Mouse (Mus musculus): ENCODE measurements around the gene Lbh. TPM values are rescaled to one million over a fixed set of nuclear protein-coding genes. Genes with fewer than 3 reads are reported as not detected.

Lbh gene
- polyA plus RNA-seq, 1 experiment from 2014 or later = 2.8 TPM

- Histone ChIP-seq H3K4me1 (no peaks in the 10 kb centered on the region), H3K9me3 (no peaks in the 10 kb centered on the region), H3K4me2 (no peak overlapping the region), H3K27ac (no peak overlapping the region), H3K9ac (no peak overlapping the region), H3K36me3 (no peaks in the 10 kb centered on the region), H3K27me3 (no peaks in the 10 kb centered on the region), H3K4me3 (no peak overlapping the region)
- ATAC-seq (ENCODE audit: insufficient number of reproducible peaks, low FRiP score, low TSS enrichment, low read depth) = no peak
- 68% methylated on average over 6 of the region's 6 CpGs for WGBS
These were observed 17.1 kb upstream of the Lbh start for GRCm38 (mm10) chr17:72901021-72901420.

- ATAC-seq (ENCODE audit: insufficient number of reproducible peaks, low FRiP score, low TSS enrichment, low read depth) = no peak
- H3K4me2 ChIP-seq = no peak overlapping the region
- H3K4me3 ChIP-seq = no peak overlapping the region
- H3K9me3 ChIP-seq = no peaks in the 10 kb centered on the region; the same call in 1 of the 2 replicates
- no peaks in the 10 kb centered on the region for H3K36me3 ChIP-seq
- no peak overlapping the region for H3K9ac ChIP-seq
- 79% methylated on average over 4 of the region's 4 CpGs for WGBS
- H3K27me3 ChIP-seq = no peaks in the 10 kb centered on the region
- H3K27ac ChIP-seq = no peak overlapping the region
- H3K4me1 ChIP-seq = no peaks in the 10 kb centered on the region
These were observed 16.4 kb upstream of the Lbh start for GRCm38 (mm10) chr17:72901705-72902104.

- Histone ChIP-seq H3K36me3 (no peaks in the 10 kb centered on the region), H3K27ac (no peak overlapping the region), H3K4me2 (no peak overlapping the region), H3K27me3 (no peaks in the 10 kb centered on the region), H3K9me3 (no peaks in the 10 kb centered on the region; the same call in 1 of the 2 replicates), H3K4me3 (no peak overlapping the region), H3K9ac (no peak overlapping the region), H3K4me1 (no peaks in the 10 kb centered on the region)
- WGBS = 92% methylated on average over 5 of the region's 5 CpGs
- ATAC-seq (ENCODE audit: insufficient number of reproducible peaks, low FRiP score, low TSS enrichment, low read depth) = no peak
These were observed 14.8 kb upstream of the Lbh start for GRCm38 (mm10) chr17:72903321-72903720.

- H3K36me3 ChIP-seq = no peaks in the 10 kb centered on the region
- ATAC-seq (ENCODE audit: insufficient number of reproducible peaks, low FRiP score, low TSS enrichment, low read depth) = no peak
- H3K4me2 ChIP-seq = no peak overlapping the region
- H3K9ac ChIP-seq = no peak overlapping the region
- H3K4me1 ChIP-seq = no peaks in the 10 kb centered on the region
- H3K9me3 ChIP-seq = no peaks in the 10 kb centered on the region; the same call in 1 of the 2 replicates
- no peaks in the 10 kb centered on the region for H3K27me3 ChIP-seq
- no peak overlapping the region for H3K4me3 ChIP-seq
- WGBS = 63% methylated on average over 9 of the region's 9 CpGs
- H3K27ac ChIP-seq = no peak overlapping the region
These were observed 14.1 kb upstream of the Lbh start for GRCm38 (mm10) chr17:72903921-72904421.

- no peak for ATAC-seq (ENCODE audit: insufficient number of reproducible peaks, low FRiP score, low TSS enrichment, low read depth)
These were observed 13.2 kb upstream of the Lbh start for GRCm38 (mm10) chr17:72904873-72905272.

GRCm38 (mm10) chr17:72906231-72906896 is 11.7 kb upstream of the Lbh start:
- 56% methylated on average over 10 of the region's 10 CpGs for WGBS
- H3K9ac ChIP-seq = no peak overlapping the region
- no peaks in the 10 kb centered on the region; the same call in 1 of the 2 replicates for H3K9me3 ChIP-seq
- no peak overlapping the region for H3K27ac ChIP-seq
- H3K4me3 ChIP-seq = no peak overlapping the region
- H3K27me3 ChIP-seq = no peaks in the 10 kb centered on the region
- no peaks in the 10 kb centered on the region for H3K36me3 ChIP-seq
- peaks cover 2% of the 10 kb centered on the region for H3K4me1 ChIP-seq
- no peak overlapping the region for H3K4me2 ChIP-seq
- ATAC-seq (ENCODE audit: insufficient number of reproducible peaks, low FRiP score, low TSS enrichment, low read depth) = no peak

More at GRCm38 (mm10) chr17:72904873-72905272, 13.2 kb upstream of the Lbh start:
- H3K9ac ChIP-seq = no peak overlapping the region
- no peaks in the 10 kb centered on the region for H3K36me3 ChIP-seq
- no peak overlapping the region for H3K27ac ChIP-seq
- H3K9me3 ChIP-seq = no peaks in the 10 kb centered on the region; the same call in 1 of the 2 replicates
- H3K4me3 ChIP-seq = no peak overlapping the region
- no peaks in the 10 kb centered on the region for H3K27me3 ChIP-seq
- 86% methylated on average over 7 of the region's 7 CpGs for WGBS
- H3K4me1 ChIP-seq = no peaks in the 10 kb centered on the region
- no peak overlapping the region for H3K4me2 ChIP-seq

- no peak overlapping the region for H3K9ac ChIP-seq
- H3K4me3 ChIP-seq = no peak overlapping the region
- no peaks in the 10 kb centered on the region for H3K36me3 ChIP-seq
- H3K27ac ChIP-seq = no peak overlapping the region
- 81% methylated on average over 9 of the region's 9 CpGs for WGBS
- no peak for ATAC-seq (ENCODE audit: insufficient number of reproducible peaks, low FRiP score, low TSS enrichment, low read depth)
- H3K9me3 ChIP-seq = no peaks in the 10 kb centered on the region; the same call in 1 of the 2 replicates
- H3K4me2 ChIP-seq = no peak overlapping the region
- peaks cover 9% of the 10 kb centered on the region for H3K4me1 ChIP-seq
- H3K27me3 ChIP-seq = no peaks in the 10 kb centered on the region
These were observed 10.9 kb upstream of the Lbh start for GRCm38 (mm10) chr17:72907211-72907610.

- no peak overlapping the region for H3K4me3 ChIP-seq
- no peak overlapping the region for H3K27ac ChIP-seq
- no peak overlapping the region for H3K9ac ChIP-seq
- no peaks in the 10 kb centered on the region for H3K36me3 ChIP-seq
- H3K9me3 ChIP-seq = no peaks in the 10 kb centered on the region; the same call in 1 of the 2 replicates
- H3K4me1 ChIP-seq = peaks cover 15% of the 10 kb centered on the region
- no peak for ATAC-seq (ENCODE audit: insufficient number of reproducible peaks, low FRiP score, low TSS enrichment, low read depth)
- H3K4me2 ChIP-seq = no peak overlapping the region
- no peaks in the 10 kb centered on the region for H3K27me3 ChIP-seq
- 74% methylated on average over 8 of the region's 8 CpGs for WGBS
These were observed 10.3 kb upstream of the Lbh start for GRCm38 (mm10) chr17:72907777-72908176.

- 88% methylated on average over 3 of the region's 3 CpGs for WGBS
These were observed 9.5 kb upstream of the Lbh start for GRCm38 (mm10) chr17:72908561-72908960.

GRCm38 (mm10) chr17:72909061-72909852 is 8.8 kb upstream of the Lbh start:
- WGBS = 73% methylated on average over 7 of the region's 7 CpGs
- H3K27ac ChIP-seq = no peak overlapping the region
- no peak overlapping the region for H3K4me3 ChIP-seq
- H3K4me1 ChIP-seq = peaks cover 16% of the 10 kb centered on the region
- no peaks in the 10 kb centered on the region for H3K27me3 ChIP-seq
- no peaks in the 10 kb centered on the region for H3K36me3 ChIP-seq
- ATAC-seq (ENCODE audit: insufficient number of reproducible peaks, low FRiP score, low TSS enrichment, low read depth) = no peak
- no peak overlapping the region for H3K4me2 ChIP-seq
- no peak overlapping the region for H3K9ac ChIP-seq
- no peaks in the 10 kb centered on the region; the same call in 1 of the 2 replicates for H3K9me3 ChIP-seq

More at GRCm38 (mm10) chr17:72908561-72908960, 9.5 kb upstream of the Lbh start:
- Histone ChIP-seq H3K36me3 (no peaks in the 10 kb centered on the region), H3K4me1 (peaks cover 16% of the 10 kb centered on the region), H3K9me3 (no peaks in the 10 kb centered on the region; the same call in 1 of the 2 replicates), H3K27me3 (no peaks in the 10 kb centered on the region), H3K4me3 (no peak overlapping the region), H3K4me2 (no peak overlapping the region), H3K27ac (no peak overlapping the region), H3K9ac (no peak overlapping the region)
- no peak for ATAC-seq (ENCODE audit: insufficient number of reproducible peaks, low FRiP score, low TSS enrichment, low read depth)

- no peak overlapping the region for H3K4me3 ChIP-seq
- peak overlapping the region; percentile 57 for H3K27ac ChIP-seq
- no peaks in the 10 kb centered on the region; the same call in 1 of the 2 replicates for H3K9me3 ChIP-seq
- H3K4me1 ChIP-seq = peaks cover 16% of the 10 kb centered on the region
- 0 out of 2 replicates have a peak, but pooled peaks cover 3% of the 10 kb centered on the region for H3K27me3 ChIP-seq
- H3K36me3 ChIP-seq = no peaks in the 10 kb centered on the region
- no peak for ATAC-seq (ENCODE audit: insufficient number of reproducible peaks, low FRiP score, low TSS enrichment, low read depth)
- H3K9ac ChIP-seq = no peak overlapping the region
- H3K4me2 ChIP-seq = no peak overlapping the region
- 59% methylated on average over 11 of the region's 11 CpGs for WGBS
These were observed 6.8 kb upstream of the Lbh start for GRCm38 (mm10) chr17:72911283-72911682.

GRCm38 (mm10) chr17:72911751-72912150 is 6.4 kb upstream of the Lbh start:
- WGBS = 25% methylated on average over 1 of the region's 1 CpGs
- Histone ChIP-seq H3K36me3 (no peaks in the 10 kb centered on the region), H3K4me2 (no peak overlapping the region), H3K27me3 (0 out of 2 replicates have a peak, but pooled peaks cover 3% of the 10 kb centered on the region), H3K9ac (no peak overlapping the region), H3K27ac (peak overlapping the region; percentile 57; the same call in 1 of the 2 replicates), H3K4me3 (no peak overlapping the region), H3K4me1 (peaks cover 18% of the 10 kb centered on the region), H3K9me3 (no peaks in the 10 kb centered on the region)
- 0 out of 2 replicates have a peak, but pooled peaks have one; percentile 16 for ATAC-seq (ENCODE audit: insufficient number of reproducible peaks, low FRiP score, low TSS enrichment, low read depth)
